Mouse (Mus musculus): ENCODE data around the gene Tspo2. TPM values are rescaled to one million over a fixed set of nuclear protein-coding genes. Genes with fewer than 3 reads are reported as not detected.
"Not testable (repeated sequence)": the region's sequence is repeated elsewhere in the genome, so short reads cannot be mapped to it uniquely, and the experiment has no call there.

The Tspo2 gene
- polyA plus RNA-seq (2015; fragmentation: Nextera tagmentation; extraction: Ambion mirVana): 3.6 and 3.8 TPM in 2 replicates

DNA sequence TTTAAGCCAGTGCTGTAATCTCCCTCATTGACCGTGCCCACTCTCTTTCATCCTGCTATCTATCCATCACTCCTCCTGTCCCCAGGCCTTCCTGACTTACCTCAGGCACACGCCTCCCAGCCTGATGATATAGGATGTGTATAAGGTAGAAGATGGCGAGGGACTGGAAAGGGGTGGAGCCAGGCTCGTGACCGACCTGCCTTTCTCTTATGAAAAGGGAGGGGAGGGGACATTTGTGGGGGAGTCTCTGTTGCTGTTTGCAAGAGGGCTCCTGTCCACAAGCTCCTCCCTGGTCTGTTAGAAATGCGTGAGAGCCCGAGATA is at the start of gene Tspo2:
Gene Tspo2 (minus strand): TSS at position 170 of the 323 bp plus-strand sequence.
- no peak within 1 kb of the TSS for H3K27ac ChIP-seq
- ATAC-seq (ENCODE audit: borderline replicate concordance, extremely low read depth, low FRiP score, low TSS enrichment): peak; percentile 40; the same call in 1 of the 2 replicates

DNA sequence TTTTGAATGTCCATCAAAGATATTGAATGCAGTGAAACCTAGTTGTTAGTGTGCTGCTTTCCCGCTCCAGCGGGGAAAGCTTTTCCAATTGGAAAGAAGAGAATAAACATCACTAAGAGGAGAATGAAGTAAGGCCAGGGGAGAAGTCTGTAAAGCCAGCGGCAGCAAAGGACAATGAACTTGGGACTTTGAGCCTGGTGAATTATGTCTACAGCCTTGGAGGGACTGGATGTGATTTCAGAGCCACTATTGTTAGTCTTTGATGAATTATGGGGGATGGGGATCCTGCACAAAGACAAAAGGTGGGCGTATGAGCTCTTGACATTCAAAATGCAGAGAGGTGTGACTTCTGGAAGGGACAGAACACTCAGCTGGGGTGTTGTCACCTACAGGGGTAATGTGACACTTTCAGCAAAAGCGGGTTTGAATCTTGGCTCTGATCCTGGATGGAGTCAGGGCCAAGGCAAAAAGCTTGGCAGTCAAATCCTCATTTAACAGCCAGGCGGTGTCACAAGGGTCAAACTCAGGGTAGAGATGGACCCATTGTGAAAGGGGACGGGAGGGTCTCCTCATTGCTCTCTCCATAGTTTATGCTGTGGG is 49.6 kb upstream of the Tspo2 start:
- Histone ChIP-seq H3K27me3 (no peaks in the 10 kb centered on the region), H3K27ac (no peak overlapping the region), H3K4me2 (no peak overlapping the region), H3K9ac (no peak overlapping the region), H3K9me3 (no peaks in the 10 kb centered on the region), H3K4me1 (no peaks in the 10 kb centered on the region), H3K36me3 (no peaks in the 10 kb centered on the region), H3K4me3 (no peak overlapping the region)
- 70% methylated on average over 7 of the region's 7 CpGs for WGBS
- no peak for ATAC-seq (ENCODE audit: borderline replicate concordance, extremely low read depth, low FRiP score, low TSS enrichment)

More for the DNA sequence above, at the start of gene Tspo2:
- WGBS: 48% methylated on average over 7 of the region's 7 CpGs
- Histone ChIP-seq H3K4me2 (no peak within 1 kb of the TSS), H3K4me1 (0 out of 2 replicates have a peak, but pooled peaks cover 3% of the 10 kb centered on the region), H3K27me3 (no peaks in the 10 kb centered on the region), H3K4me3 (no peak within 1 kb of the TSS), H3K9me3 (no peaks in the 10 kb centered on the region), H3K36me3 (no peaks in the 10 kb centered on the region), H3K9ac (no peak within 1 kb of the TSS)

DNA sequence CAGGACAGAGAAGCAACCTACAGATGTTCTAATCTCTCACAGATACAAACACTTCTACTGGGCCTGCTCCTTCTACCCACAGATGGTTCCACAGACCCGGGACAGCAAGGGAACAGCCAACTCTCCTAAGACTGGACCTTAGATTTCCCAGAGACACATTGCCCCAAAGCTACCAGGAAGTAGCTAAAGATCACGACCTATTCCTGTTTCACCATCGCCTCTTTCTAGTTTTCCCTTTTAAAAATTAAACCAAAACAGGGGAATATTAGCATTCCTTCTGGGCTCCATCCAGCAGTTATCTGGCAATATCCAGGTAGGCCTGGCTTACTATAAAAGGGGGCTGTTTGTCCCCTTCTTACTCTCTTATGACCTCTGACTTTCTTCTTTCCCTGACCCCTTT is 46.7 kb upstream of the Tspo2 start:
- no peak for ATAC-seq (ENCODE audit: borderline replicate concordance, extremely low read depth, low FRiP score, low TSS enrichment)
- H3K27ac ChIP-seq: no peak overlapping the region
- H3K9me3 ChIP-seq: no peaks in the 10 kb centered on the region
- H3K36me3 ChIP-seq: no peaks in the 10 kb centered on the region
- WGBS: 73% methylated on average over 3 of the region's 3 CpGs
- H3K9ac ChIP-seq: no peak overlapping the region
- H3K4me3 ChIP-seq: no peak overlapping the region
- no peaks in the 10 kb centered on the region for H3K4me1 ChIP-seq
- H3K4me2 ChIP-seq: no peak overlapping the region
- no peaks in the 10 kb centered on the region for H3K27me3 ChIP-seq

DNA sequence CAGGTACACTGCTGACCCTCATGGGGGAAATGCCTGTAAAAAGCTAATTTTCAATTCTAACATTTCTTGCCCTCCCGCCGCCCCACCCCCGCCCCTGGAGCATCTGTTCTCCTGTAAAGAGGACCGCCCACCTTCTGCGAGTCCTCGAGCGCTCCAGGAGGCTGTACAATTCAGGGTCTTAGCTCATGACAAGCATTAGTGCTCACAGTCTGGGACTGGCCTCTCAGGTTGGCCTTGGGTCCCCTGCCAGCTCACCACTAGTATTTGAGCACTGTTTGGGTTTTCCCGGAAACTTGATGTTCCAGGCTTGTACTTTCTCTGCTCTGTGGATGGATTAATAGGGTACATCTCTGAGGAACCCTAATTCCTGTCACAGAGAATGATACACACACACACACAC is 42.7 kb upstream of the Tspo2 start:
- ATAC-seq (ENCODE audit: borderline replicate concordance, extremely low read depth, low FRiP score, low TSS enrichment): no peak; the same call in 1 of the 2 replicates
- no peaks in the 10 kb centered on the region for H3K9me3 ChIP-seq
- H3K4me1 ChIP-seq: no peaks in the 10 kb centered on the region
- no peak overlapping the region for H3K9ac ChIP-seq
- H3K4me3 ChIP-seq: no peak overlapping the region
- WGBS: 57% methylated on average over 8 of the region's 8 CpGs
- no peaks in the 10 kb centered on the region for H3K36me3 ChIP-seq
- no peak overlapping the region for H3K27ac ChIP-seq
- H3K4me2 ChIP-seq: no peak overlapping the region
- H3K27me3 ChIP-seq: no peaks in the 10 kb centered on the region

DNA sequence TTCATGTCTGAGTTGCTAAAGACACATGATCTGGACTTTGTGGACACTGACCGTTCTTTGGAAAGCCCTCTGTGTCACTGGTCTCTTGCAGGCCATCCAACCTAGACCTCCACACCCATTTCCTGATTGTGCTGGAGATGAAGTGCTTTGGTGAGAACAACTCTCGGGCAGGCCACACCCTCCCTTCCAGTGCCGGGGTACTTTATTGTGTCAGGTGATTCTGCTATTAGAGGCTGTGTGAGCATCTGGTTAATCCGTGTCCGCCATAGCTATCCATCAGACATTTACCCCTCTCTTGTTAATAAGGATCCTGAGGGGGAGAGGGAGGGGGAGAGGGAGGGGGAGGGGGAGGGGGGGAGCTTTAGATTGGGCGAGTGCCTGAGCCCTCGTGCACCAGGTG is 42.3 kb upstream of the Tspo2 start:
- no peak overlapping the region for H3K4me3 ChIP-seq
- no peak overlapping the region for H3K27ac ChIP-seq
- 45% methylated on average over 7 of the region's 7 CpGs for WGBS
- no peak for ATAC-seq (ENCODE audit: borderline replicate concordance, extremely low read depth, low FRiP score, low TSS enrichment)
- no peaks in the 10 kb centered on the region for H3K27me3 ChIP-seq
- no peak overlapping the region for H3K4me2 ChIP-seq
- H3K4me1 ChIP-seq: no peaks in the 10 kb centered on the region
- H3K9ac ChIP-seq: no peak overlapping the region
- H3K9me3 ChIP-seq: no peaks in the 10 kb centered on the region
- no peaks in the 10 kb centered on the region for H3K36me3 ChIP-seq

DNA sequence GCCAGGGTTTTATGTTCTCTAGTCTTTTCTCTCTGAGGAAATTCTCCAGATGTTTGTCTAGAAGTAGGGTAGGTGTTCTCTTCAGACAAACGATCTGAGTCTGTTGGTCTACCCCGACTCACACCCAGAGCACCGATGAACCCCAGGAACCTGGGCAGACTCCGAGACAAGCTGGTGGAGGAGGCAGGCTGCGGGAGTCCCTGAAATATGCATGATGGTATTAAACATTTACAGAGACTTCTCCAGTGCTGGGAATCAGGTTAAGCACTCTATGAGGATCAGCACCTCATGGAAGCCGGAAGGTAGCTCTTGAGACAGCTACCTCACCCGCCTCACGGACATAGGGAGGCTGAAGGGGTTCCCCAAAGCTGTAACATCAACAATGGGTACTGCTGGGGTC is 41.3 kb upstream of the Tspo2 start:
- H3K36me3 ChIP-seq: no peaks in the 10 kb centered on the region
- no peak overlapping the region for H3K27ac ChIP-seq
- H3K4me1 ChIP-seq: no peaks in the 10 kb centered on the region
- H3K4me2 ChIP-seq: no peak overlapping the region
- H3K9ac ChIP-seq: no peak overlapping the region
- H3K27me3 ChIP-seq: no peaks in the 10 kb centered on the region
- WGBS: 83% methylated on average over 8 of the region's 8 CpGs
- no peak overlapping the region for H3K4me3 ChIP-seq
- ATAC-seq (ENCODE audit: borderline replicate concordance, extremely low read depth, low FRiP score, low TSS enrichment): no peak
- H3K9me3 ChIP-seq: no peaks in the 10 kb centered on the region

DNA sequence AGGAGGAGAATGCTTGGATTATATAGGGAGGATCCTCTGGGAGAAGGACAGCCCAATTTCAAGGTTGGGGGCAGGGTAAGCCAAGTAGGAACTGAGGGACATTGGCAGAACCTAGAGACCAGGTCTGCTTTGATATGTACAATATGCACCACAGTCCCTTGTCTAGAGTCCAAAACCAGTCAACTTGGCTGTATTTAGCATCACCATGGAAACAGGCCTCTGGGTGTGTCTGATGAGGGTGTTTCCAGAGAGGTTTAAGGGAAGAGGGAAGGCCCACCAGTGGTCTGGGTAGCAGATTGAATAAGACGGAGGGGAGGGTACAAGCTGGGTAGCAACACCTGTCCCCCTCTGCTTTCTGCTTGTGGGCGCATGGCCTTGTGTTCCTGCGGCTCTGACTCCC is 38.1 kb upstream of the Tspo2 start:
- no peaks in the 10 kb centered on the region for H3K27me3 ChIP-seq
- H3K4me3 ChIP-seq: no peak overlapping the region
- no peaks in the 10 kb centered on the region for H3K9me3 ChIP-seq
- ATAC-seq (ENCODE audit: borderline replicate concordance, extremely low read depth, low FRiP score, low TSS enrichment): no peak
- H3K9ac ChIP-seq: no peak overlapping the region
- H3K4me1 ChIP-seq: no peaks in the 10 kb centered on the region
- no peak overlapping the region for H3K27ac ChIP-seq
- H3K4me2 ChIP-seq: no peak overlapping the region
- no peaks in the 10 kb centered on the region for H3K36me3 ChIP-seq
- 78% methylated on average over 3 of the region's 3 CpGs for WGBS

DNA sequence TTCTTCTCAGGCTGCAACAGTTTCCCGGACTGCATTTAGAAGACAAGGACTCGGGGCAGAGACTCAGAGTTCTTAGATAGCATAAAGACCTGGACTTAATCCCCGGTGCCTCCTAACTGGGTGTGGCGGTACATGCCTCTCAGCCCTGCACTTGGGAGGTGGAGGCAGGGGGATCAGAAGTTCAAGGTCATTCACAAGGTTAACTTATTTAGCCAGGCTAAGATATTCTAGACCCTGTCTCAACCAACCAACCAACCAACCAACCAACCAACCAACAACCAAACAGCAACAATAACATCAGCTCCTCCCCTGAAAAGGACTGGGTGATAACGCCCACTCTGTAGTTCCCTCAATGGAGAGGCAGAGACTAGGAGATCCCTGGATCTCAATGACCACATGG is 32.9 kb upstream of the Tspo2 start:
- H3K4me1 ChIP-seq: no peaks in the 10 kb centered on the region
- H3K36me3 ChIP-seq: no peaks in the 10 kb centered on the region
- H3K9ac ChIP-seq: no peak overlapping the region
- WGBS: 89% methylated on average over 5 of the region's 5 CpGs
- ATAC-seq (ENCODE audit: borderline replicate concordance, extremely low read depth, low FRiP score, low TSS enrichment): no peak
- no peaks in the 10 kb centered on the region for H3K27me3 ChIP-seq
- no peak overlapping the region for H3K4me2 ChIP-seq
- H3K4me3 ChIP-seq: no peak overlapping the region
- no peaks in the 10 kb centered on the region for H3K9me3 ChIP-seq
- H3K27ac ChIP-seq: no peak overlapping the region

DNA sequence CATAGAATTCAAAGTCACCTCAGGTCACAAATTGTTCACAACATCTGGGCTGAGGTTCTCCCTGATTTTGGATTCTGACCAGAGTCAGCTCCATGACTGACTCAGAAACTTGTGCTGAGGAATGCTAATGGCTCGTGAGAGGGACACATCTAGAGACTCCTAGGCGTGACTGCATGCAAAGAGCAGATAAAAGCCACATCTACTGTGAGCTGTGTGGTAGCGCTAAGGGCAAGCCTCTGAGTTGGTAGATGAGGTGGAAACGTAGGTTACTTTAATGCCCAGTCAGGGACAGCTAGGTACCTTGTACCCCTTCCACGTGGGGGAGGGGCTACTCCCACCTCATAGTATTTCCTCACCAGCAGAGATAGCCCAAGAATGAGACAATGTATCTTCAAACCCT is 32.4 kb upstream of the Tspo2 start:
- H3K9me3 ChIP-seq: no peaks in the 10 kb centered on the region

DNA sequence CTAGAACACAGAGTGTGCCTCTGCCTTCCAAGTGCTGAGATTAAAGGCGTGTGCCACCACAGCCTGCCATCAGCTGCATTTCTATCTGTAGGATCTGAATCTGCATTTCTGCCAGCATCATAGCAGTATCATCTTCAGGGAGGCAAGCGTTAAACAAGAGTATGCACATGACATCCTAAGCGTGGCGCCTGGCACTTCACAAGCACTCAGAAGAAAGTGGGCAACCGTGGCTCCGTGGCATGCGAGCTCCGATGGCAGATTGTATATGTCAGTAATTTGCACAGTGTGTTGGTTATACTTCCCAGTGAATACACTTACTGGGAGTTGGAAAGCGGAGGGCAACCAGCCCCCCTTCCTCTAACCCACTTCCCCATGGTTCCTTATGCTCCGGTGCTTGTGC is 28.6 kb upstream of the Tspo2 start:
- Histone ChIP-seq H3K4me2 (no peak overlapping the region), H3K27ac (no peak overlapping the region), H3K36me3 (no peaks in the 10 kb centered on the region), H3K9ac (no peak overlapping the region), H3K4me1 (no peaks in the 10 kb centered on the region), H3K9me3 (no peaks in the 10 kb centered on the region), H3K27me3 (no peaks in the 10 kb centered on the region), H3K4me3 (no peak overlapping the region)
- WGBS: 79% methylated on average over 10 of the region's 10 CpGs
- no peak for ATAC-seq (ENCODE audit: borderline replicate concordance, extremely low read depth, low FRiP score, low TSS enrichment)

More for the DNA sequence above, 32.4 kb upstream of the Tspo2 start:
- no peaks in the 10 kb centered on the region for H3K27me3 ChIP-seq
- ATAC-seq (ENCODE audit: borderline replicate concordance, extremely low read depth, low FRiP score, low TSS enrichment): no peak
- H3K4me2 ChIP-seq: no peak overlapping the region
- H3K36me3 ChIP-seq: no peaks in the 10 kb centered on the region
- H3K4me1 ChIP-seq: no peaks in the 10 kb centered on the region
- H3K4me3 ChIP-seq: no peak overlapping the region
- 67% methylated on average over 5 of the region's 5 CpGs for WGBS
- H3K27ac ChIP-seq: no peak overlapping the region
- no peak overlapping the region for H3K9ac ChIP-seq

DNA sequence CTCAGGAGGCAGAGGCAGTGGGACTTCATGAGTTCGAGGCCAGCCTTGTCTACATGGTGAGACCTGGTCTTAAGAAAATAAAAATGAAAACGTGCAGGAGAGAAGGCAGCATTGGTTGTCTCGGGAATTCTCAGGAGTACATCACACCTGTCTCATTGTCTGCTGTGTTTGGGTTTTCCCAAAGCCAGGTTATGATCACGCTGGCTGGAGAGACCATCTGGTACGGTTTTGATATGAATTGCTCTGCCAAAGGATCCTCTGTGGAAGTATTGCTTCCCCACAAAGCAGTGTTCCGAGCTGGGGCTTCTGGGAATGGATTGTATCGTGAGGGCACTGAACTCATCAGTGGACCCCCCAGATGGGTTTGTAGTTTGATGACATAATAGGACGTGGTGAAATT is 24.1 kb upstream of the Tspo2 start:
- no peaks in the 10 kb centered on the region for H3K9me3 ChIP-seq
- ATAC-seq (ENCODE audit: borderline replicate concordance, extremely low read depth, low FRiP score, low TSS enrichment): no peak
- no peak overlapping the region for H3K9ac ChIP-seq
- no peaks in the 10 kb centered on the region for H3K36me3 ChIP-seq
- WGBS: 77% methylated on average over 8 of the region's 8 CpGs
- H3K27ac ChIP-seq: no peak overlapping the region
- H3K4me1 ChIP-seq: no peaks in the 10 kb centered on the region
- no peak overlapping the region for H3K4me3 ChIP-seq
- H3K4me2 ChIP-seq: no peak overlapping the region
- no peaks in the 10 kb centered on the region for H3K27me3 ChIP-seq

DNA sequence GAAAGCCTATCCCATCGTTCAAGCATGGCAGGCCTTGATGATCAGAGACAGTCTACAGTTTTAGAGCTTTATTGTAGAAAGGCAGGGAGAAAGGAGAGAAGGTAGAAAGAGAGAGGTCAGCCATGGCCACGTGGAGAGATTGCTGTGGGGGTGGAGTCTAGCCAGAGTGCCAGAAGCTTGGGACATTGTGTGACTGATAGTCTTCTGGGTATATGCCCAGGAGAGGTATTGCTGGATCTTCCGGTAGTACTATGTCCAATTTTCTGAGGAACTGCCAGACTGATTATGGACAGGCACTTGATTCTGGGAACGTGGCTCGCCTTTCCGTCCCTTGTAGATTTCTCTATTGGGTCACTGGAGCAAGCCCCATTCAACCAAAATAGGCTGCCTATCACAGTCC is 23.0 kb upstream of the Tspo2 start:
- not testable (repeated sequence) for H3K4me3 ChIP-seq; H3K4me1 ChIP-seq; H3K27me3 ChIP-seq; H3K36me3 ChIP-seq; H3K27ac ChIP-seq; H3K4me2 ChIP-seq; H3K9me3 ChIP-seq; H3K9ac ChIP-seq; ATAC-seq (ENCODE audit: borderline replicate concordance, extremely low read depth, low FRiP score, low TSS enrichment)
- WGBS: 82% methylated on average over 6 of the region's 6 CpGs
